Mouse (Mus musculus) heart, postnatal 0 days (tissue): ENCODE measurements around the gene Ncaph. TPM values are rescaled to one million over a fixed set of nuclear protein-coding genes. Genes with fewer than 3 reads are reported as not detected.

Experiments
- ATAC-seq: fragments of 200-750 bp; cut with Nextera tagmentation; 2 replicates; pipeline ENCODE4 v1.8.0; 2017; ENCODE audit warnings: low read depth, moderate number of reproducible peaks, moderate library complexity; ENCODE audit not compliant: insufficient read depth
- DNase-seq: peaks from one replicate; pipeline ENCODE4 v3.0.0-alpha.2; 2016; ENCODE audit warnings: low spot score
- H3K27ac ChIP-seq: fragments of 300-500 bp; sonication (generic); 2 replicates; pipeline ENCODE4 v1.5.1; 2014; ENCODE audit warnings: low read depth, mild to moderate bottlenecking
- H3K27me3 ChIP-seq: fragments of 300-500 bp; sonication (generic); 2 replicates; pipeline ENCODE4 v1.6.1; 2014; ENCODE audit warnings: low read length, mixed read lengths; ENCODE audit not compliant: control insufficient read depth, insufficient read depth
- H3K36me3 ChIP-seq: fragments of 300-500 bp; sonication (generic); replicated peaks from 2 replicates; pipeline ENCODE4 v1.6.1; 2014; ENCODE audit warnings: low read length, mixed read lengths; ENCODE audit not compliant: control insufficient read depth, insufficient read depth
- H3K4me1 ChIP-seq: fragments of 300-500 bp; sonication (generic); 2 replicates; pipeline ENCODE4 v1.6.1; 2014; ENCODE audit warnings: antibody characterized with exemption; ENCODE audit not compliant: control insufficient read depth, insufficient read depth
- H3K4me2 ChIP-seq: fragments of 300-500 bp; sonication (generic); 2 replicates; pipeline ENCODE4 v1.6.1; 2014; ENCODE audit warnings: low read depth, mild to moderate bottlenecking, low read length, moderate library complexity
- H3K4me3 ChIP-seq: fragments of 300-500 bp; sonication (generic); 2 replicates; pipeline ENCODE4 v1.5.1; 2014; ENCODE audit warnings: low read depth, low read length
- H3K9ac ChIP-seq: fragments of 300-500 bp; sonication (generic); replicated peaks from 2 replicates; pipeline ENCODE4 v1.6.1; 2014; ENCODE audit warnings: low read depth, low read length, mixed read lengths
- H3K9me3 ChIP-seq: fragments of 300-500 bp; sonication (generic); replicated peaks from 2 replicates; pipeline ENCODE4 v1.6.1; 2016; ENCODE audit warnings: low read length; ENCODE audit not compliant: control insufficient read depth
- CTCF ChIP-seq: IDR thresholded peaks from 2 replicates; pipeline ENCODE4 v1.5.1; 2016; ENCODE audit warnings: antibody characterized with exemption, control low read depth, low read depth
- EP300 ChIP-seq: IDR thresholded peaks from 2 replicates; pipeline ENCODE4 v1.6.1; 2016; ENCODE audit warnings: antibody characterized with exemption, low read depth
- WGBS: fragments of 180-500 bp; shearing (Covaris S2); extraction: QIAGEN DNeasy Blood & Tissue Kit; methylation state at CpG from one replicate; pipeline ENCODE4 v1.1.7; 2014; 5-methylcytosine and 5-hydroxymethylcytosine counted together
- polyA plus RNA-seq: library from polyadenylated mRNA; unstranded; fragments of >200 nt; fragmentation: Nextera tagmentation; extraction: Ambion mirVana; gene quantifications from 2 replicates; pipeline ENCODE4 v1.2.1, GENCODE M21; 2015
- total RNA-seq: library from RNA; depleted of rRNA; stranded (reverse); fragments of >200 nt; gene quantifications from 2 replicates; pipeline ENCODE4 v1.2.3, GENCODE M21; 2014; ENCODE audit warnings: low replicate concordance; rRNA removed

Gene Ncaph
- total and polyA plus RNA-seq, 2 experiments from 2014 or later: 14.7 to 17.0 TPM

DNA sequence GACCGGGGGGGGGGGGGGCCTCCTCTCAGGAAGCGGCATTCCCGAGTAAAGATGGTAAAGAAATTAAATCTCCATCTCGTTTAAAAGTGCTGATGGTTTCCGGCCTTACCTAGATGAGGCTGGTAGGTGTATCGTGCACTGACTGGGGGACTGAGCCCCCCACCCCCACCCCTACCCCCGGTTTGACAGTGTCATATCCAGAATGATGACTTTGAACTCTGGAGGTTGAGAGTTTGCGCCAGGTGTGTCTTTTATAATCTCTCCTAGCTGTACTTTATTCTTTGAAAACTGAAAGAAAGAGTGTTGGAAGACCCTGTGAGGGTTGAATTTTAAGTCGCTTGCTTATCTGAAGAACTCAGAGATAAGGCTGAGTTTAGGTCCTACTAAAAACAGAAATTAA is 62.9 kb downstream of the Ncaph start:
- 3% methylated on average over 9 of the region's 9 CpGs for WGBS
- H3K27me3 ChIP-seq: no peaks in the 10 kb centered on the region
- no peaks in the 10 kb centered on the region for H3K4me1 ChIP-seq
- peak overlapping the region; percentile 65 for H3K9ac ChIP-seq
- no peak for TF ChIP-seq EP300
- no peak for TF ChIP-seq CTCF
- ATAC-seq: peak; percentile 24; the same call in 1 of the 2 replicates
- H3K4me2 ChIP-seq: peak overlapping the region; percentile 91
- peak overlapping the region; percentile 58 for H3K27ac ChIP-seq
- peaks cover 15% of the 10 kb centered on the region for H3K36me3 ChIP-seq
- no peak for DNase-seq
- H3K4me3 ChIP-seq: peak overlapping the region; percentile 78
- no peaks in the 10 kb centered on the region for H3K9me3 ChIP-seq

DNA sequence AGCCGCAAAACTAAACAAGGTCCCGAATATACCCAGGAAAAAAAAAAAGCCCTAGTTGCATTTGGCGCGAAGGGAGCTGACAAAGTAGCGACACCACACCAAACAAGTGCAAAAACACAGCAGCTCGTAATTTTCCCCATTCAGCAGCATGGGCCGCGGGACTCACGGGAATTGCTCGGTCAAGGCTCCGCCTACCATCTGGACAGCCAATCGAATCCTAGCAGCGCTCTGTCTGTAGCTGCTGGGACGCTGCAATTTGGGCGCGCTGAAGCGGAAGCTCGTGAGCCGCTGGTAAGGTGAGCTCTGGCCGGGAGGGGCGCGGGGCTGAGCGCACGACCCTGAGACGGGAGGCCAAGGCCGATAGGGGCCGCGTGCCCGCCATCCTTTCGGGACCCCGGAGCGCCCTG is 63.3 kb downstream of the Ncaph start, which contains the start of gene Blvra:
Gene Blvra, plus strand, starts transcription at position 231 of the 407 bp plus-strand sequence.
- Histone ChIP-seq H3K9ac (peak within 1 kb of the TSS; percentile 65), H3K4me3 (peak within 1 kb of the TSS; percentile 78), H3K27me3 (no peaks in the 10 kb centered on the region), H3K27ac (peak within 1 kb of the TSS; percentile 58), H3K4me2 (peak within 1 kb of the TSS; percentile 91), H3K4me1 (no peaks in the 10 kb centered on the region), H3K36me3 (peaks cover 15% of the 10 kb centered on the region), H3K9me3 (no peaks in the 10 kb centered on the region)
- ATAC-seq (peak; percentile 99), DNase-seq (peak; percentile 87)
- WGBS: under 1% methylated on average over 32 of the region's 32 CpGs
- TF ChIP-seq EP300 (no peak), CTCF (no peak)

DNA sequence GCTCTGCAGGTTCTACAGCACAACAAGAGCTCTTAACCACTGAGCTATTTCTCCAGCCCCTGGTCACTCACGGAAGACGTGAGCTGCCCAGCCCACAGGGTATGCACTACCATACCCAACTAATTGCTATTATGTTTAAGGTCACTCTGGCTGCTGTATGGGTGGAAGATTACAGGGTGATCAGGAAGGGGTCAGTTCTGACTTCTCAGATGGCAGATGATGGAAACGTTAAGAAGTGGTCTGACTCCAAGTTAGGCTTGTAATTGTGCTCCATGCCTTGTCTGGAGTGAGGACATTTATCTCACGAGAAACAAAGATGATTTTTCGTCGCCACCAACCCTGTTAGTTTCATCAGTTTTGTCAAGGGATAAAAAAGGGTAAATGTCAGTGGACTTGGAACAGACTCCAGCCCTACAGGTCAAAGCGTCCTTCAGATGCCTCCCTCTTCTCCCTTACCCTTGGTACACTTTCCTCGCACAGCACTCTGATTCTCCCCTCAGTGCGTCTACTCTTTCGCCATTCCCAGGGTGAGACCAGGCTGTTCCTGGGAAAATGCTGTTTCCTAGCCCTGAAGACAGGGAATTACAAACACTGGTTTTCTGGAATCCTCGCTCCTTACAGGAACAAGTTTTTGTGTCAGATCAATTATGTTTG is 63.8 kb downstream of the Ncaph start:
- DNase-seq: peak; percentile 17
- peak; percentile 40; the same call in 1 of the 2 replicates for ATAC-seq
- 17% methylated on average over 11 of the region's 11 CpGs for WGBS

DNA sequence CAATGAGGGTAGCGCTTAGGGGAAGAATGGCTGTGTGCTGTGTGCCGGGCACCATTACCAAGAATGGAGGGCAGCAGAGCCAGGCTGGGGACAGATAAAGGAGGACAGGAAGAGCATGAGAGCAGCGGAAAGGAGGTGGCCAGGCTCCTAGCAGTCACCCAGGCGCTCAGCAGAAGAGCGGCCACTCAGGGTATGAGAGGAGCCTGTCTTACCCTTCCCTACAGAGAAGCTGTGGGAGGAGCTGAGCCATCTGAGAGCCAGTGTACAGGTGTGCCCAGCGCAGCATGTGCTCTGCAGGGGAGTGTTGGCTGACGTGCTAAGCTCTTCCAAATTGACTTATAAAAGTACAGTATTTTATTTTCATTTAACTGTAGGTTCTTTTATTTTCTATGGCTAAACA is 64.9 kb downstream of the Ncaph start:
- H3K4me1 ChIP-seq: no peaks in the 10 kb centered on the region
- H3K4me2 ChIP-seq: no peak overlapping the region
- ATAC-seq (no peak), DNase-seq (no peak)
- no peak overlapping the region for H3K4me3 ChIP-seq
- no peaks in the 10 kb centered on the region for H3K27me3 ChIP-seq
- WGBS: 68% methylated on average over 7 of the region's 7 CpGs
- no peaks in the 10 kb centered on the region for H3K9me3 ChIP-seq
- no peak overlapping the region for H3K27ac ChIP-seq
- H3K9ac ChIP-seq: no peak overlapping the region
- peaks cover 19% of the 10 kb centered on the region for H3K36me3 ChIP-seq
- no peak for TF ChIP-seq CTCF
- no peak for TF ChIP-seq EP300

More for the DNA sequence above, 63.8 kb downstream of the Ncaph start:
- no peak for TF ChIP-seq CTCF
- no peak for TF ChIP-seq EP300
- peak overlapping the region; percentile 16; the same call in 1 of the 2 replicates for H3K27ac ChIP-seq
- H3K4me2 ChIP-seq: peak overlapping the region; percentile 91
- H3K27me3 ChIP-seq: no peaks in the 10 kb centered on the region
- no peaks in the 10 kb centered on the region for H3K4me1 ChIP-seq
- H3K9me3 ChIP-seq: no peaks in the 10 kb centered on the region
- H3K9ac ChIP-seq: peak overlapping the region; percentile 65; the same call in 1 of the 2 replicates
- peaks cover 15% of the 10 kb centered on the region for H3K36me3 ChIP-seq
- peak overlapping the region; percentile 78 for H3K4me3 ChIP-seq

DNA sequence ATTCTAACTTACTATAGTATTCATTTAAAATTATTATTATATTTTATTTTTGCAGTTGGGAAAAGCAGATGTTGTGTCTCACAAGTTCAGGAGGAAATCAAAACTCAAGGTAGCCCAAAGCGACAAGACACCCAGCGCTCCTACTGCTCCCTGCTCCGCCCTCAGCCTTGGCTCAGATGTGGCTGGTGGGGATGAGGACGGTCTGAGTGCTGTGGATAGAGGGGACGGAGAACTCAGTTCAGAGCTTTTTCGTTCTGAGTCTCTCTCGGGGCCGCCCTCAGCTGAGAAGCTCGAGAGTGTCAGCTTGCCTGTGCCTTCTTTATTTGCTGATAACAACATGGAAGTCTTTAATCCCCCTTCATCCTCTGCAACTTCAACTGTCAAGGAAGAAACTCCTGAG is 72.3 kb downstream of the Ncaph start:
- 85% methylated on average over 9 of the region's 9 CpGs for WGBS

More for the DNA sequence above, 72.3 kb downstream of the Ncaph start:
- Histone ChIP-seq H3K27ac (no peak overlapping the region), H3K36me3 (peaks cover 69% of the 10 kb centered on the region), H3K9ac (no peak overlapping the region), H3K9me3 (no peaks in the 10 kb centered on the region), H3K4me1 (no peaks in the 10 kb centered on the region), H3K27me3 (no peaks in the 10 kb centered on the region), H3K4me3 (no peak overlapping the region), H3K4me2 (no peak overlapping the region)
- ATAC-seq (no peak), DNase-seq (no peak)
- TF ChIP-seq CTCF: no peak
- no peak for TF ChIP-seq EP300

Other genes starting within 250 kb of the Ncaph start
- 32.6 and 42.7 TPM in 2 replicates for gene Sppl2a, start 200.7 kb downstream of the Ncaph start, total RNA-seq
- 28.7 and 30.3 TPM in 2 replicates for gene Sppl2a, start 200.7 kb downstream of the Ncaph start, polyA plus RNA-seq
- gene Ap4e1, start 125.2 kb downstream of the Ncaph start, total RNA-seq: 5.1 and 8.3 TPM in 2 replicates
- 4.0 and 4.1 TPM in 2 replicates for gene Ap4e1, start 125.2 kb downstream of the Ncaph start, polyA plus RNA-seq
- gene Blvra, start 63.3 kb downstream of the Ncaph start, total RNA-seq: 16.0 and 27.0 TPM in 2 replicates
- gene Blvra, start 63.3 kb downstream of the Ncaph start, polyA plus RNA-seq: 37.6 and 43.6 TPM in 2 replicates
- 9.4 and 13.6 TPM in 2 replicates for gene Itpripl1, start 9.5 kb upstream of the Ncaph start, total RNA-seq
- 9.8 and 10.2 TPM in 2 replicates for gene Itpripl1, start 9.5 kb upstream of the Ncaph start, polyA plus RNA-seq
- gene 1810024B03Rik, start 74.3 kb upstream of the Ncaph start, total RNA-seq: 0.27 TPM in 1 of 2 replicates, not detected in the other
- gene 1810024B03Rik, start 74.3 kb upstream of the Ncaph start, polyA plus RNA-seq: 1.6 and 1.9 TPM in 2 replicates
- 60.0 and 62.2 TPM in 2 replicates for gene Snrnp200, start 74.4 kb upstream of the Ncaph start, total RNA-seq
- 33.3 and 36.7 TPM in 2 replicates for gene Snrnp200, start 74.4 kb upstream of the Ncaph start, polyA plus RNA-seq
- gene Ciao1, start 113.9 kb upstream of the Ncaph start, total RNA-seq: 38.0 and 65.9 TPM in 2 replicates
- 53.7 and 59.5 TPM in 2 replicates for gene Ciao1, start 113.9 kb upstream of the Ncaph start, polyA plus RNA-seq
- gene Tmem127, start 114.0 kb upstream of the Ncaph start, total RNA-seq: 48.2 and 75.3 TPM in 2 replicates
- gene Tmem127, start 114.0 kb upstream of the Ncaph start, polyA plus RNA-seq: 21.2 and 22.1 TPM in 2 replicates
- gene Stard7, start 136.3 kb upstream of the Ncaph start, total RNA-seq: 228 and 244 TPM in 2 replicates
- gene Stard7, start 136.3 kb upstream of the Ncaph start, polyA plus RNA-seq: 109 and 123 TPM in 2 replicates
- 6.8 and 13.8 TPM in 2 replicates for gene Dusp2, start 202.2 kb upstream of the Ncaph start, total RNA-seq
- 5.1 and 7.3 TPM in 2 replicates for gene Dusp2, start 202.2 kb upstream of the Ncaph start, polyA plus RNA-seq
- gene Astl, start 204.7 kb upstream of the Ncaph start, total RNA-seq: not detected in 2 replicates
- not detected in 2 replicates for gene Astl, start 204.7 kb upstream of the Ncaph start, polyA plus RNA-seq
- gene Adra2b, start 229.3 kb upstream of the Ncaph start, total RNA-seq: 1.1 and 2.0 TPM in 2 replicates
- 0.67 and 0.71 TPM in 2 replicates for gene Adra2b, start 229.3 kb upstream of the Ncaph start, polyA plus RNA-seq